Mouse (Mus musculus) G1E (cell line): ENCODE data around the gene Gm49321. TPM values are rescaled to one million over a fixed set of nuclear protein-coding genes. Genes with fewer than 3 reads are reported as not detected.

ENCODE experiments used
- ATAC-seq: 2 replicates; pipeline ENCODE4 v1.8.0; 2016; ENCODE audit warnings: mild to moderate bottlenecking; ENCODE audit not compliant: insufficient number of reproducible peaks, poor library complexity, low FRiP score, severe bottlenecking; ENCODE audit errors: extremely low read depth
- DNase-seq: peaks from one replicate; pipeline ENCODE4 v3.0.0; 2012; ENCODE audit warnings: low spot score
- H3K27me3 ChIP-seq: 2 replicates; pipeline ENCODE4 v1.6.1; 2012; ENCODE audit warnings: mild to moderate bottlenecking, low read length, inconsistent platforms; ENCODE audit not compliant: insufficient read depth
- H3K36me3 ChIP-seq: replicated peaks from 2 replicates; pipeline ENCODE3; 2012; ENCODE audit warnings: mild to moderate bottlenecking, inconsistent platforms
- H3K4me1 ChIP-seq: 2 replicates; pipeline ENCODE4 v1.6.1; 2012; ENCODE audit warnings: low read depth, low read length, inconsistent platforms, mixed read lengths; ENCODE audit not compliant: insufficient read depth
- H3K4me3 ChIP-seq: 2 replicates; pipeline ENCODE4 v1.5.1; 2012; ENCODE audit warnings: low read depth, mild to moderate bottlenecking, inconsistent platforms, low read length, moderate library complexity, mixed read lengths
- H3K9me3 ChIP-seq: replicated peaks from 2 replicates; pipeline ENCODE4 v1.6.1; 2012; ENCODE audit warnings: inconsistent platforms
- CTCF ChIP-seq: IDR thresholded peaks from 2 replicates; pipeline ENCODE4 v1.5.1; 2012; ENCODE audit warnings: low read depth, low read length, inconsistent platforms, mixed read lengths
- GATA1 ChIP-seq: IDR thresholded peaks from 2 replicates; pipeline ENCODE4 v1.6.1; 2012; ENCODE audit warnings: borderline replicate concordance, low read length, inconsistent platforms, mixed read lengths
- GATA2 ChIP-seq: IDR thresholded peaks from 2 replicates; pipeline ENCODE4 v1.6.1; 2012; ENCODE audit warnings: low read depth, low read length, inconsistent platforms, borderline replicate concordance
- POLR2AphosphoS5 ChIP-seq: IDR thresholded peaks from 2 replicates; pipeline ENCODE4 v1.6.1; 2012; ENCODE audit warnings: low read depth, low read length, inconsistent platforms; ENCODE audit not compliant: insufficient replicate concordance
- TAL1 ChIP-seq: conservative IDR thresholded peaks from 2 replicates; pipeline ENCODE4 v1.6.1; 2012; ENCODE audit warnings: low read depth, low read length, inconsistent platforms, mixed read lengths
- polyA plus RNA-seq: library from polyadenylated mRNA; stranded (reverse); fragments of >175 nt; gene quantifications from 2 replicates; pipeline ENCODE4 v1.2.3, GENCODE M21; 2012
- total RNA-seq, 2 experiments: library from RNA; stranded (forward) in 1 of 2; stranded (reverse) in 1 of 2; fragments of 200-1000 nt in 1 of 2; fragments of >200 nt in 1 of 2; fragmentation: Nextera tagmentation in 1 of 2; gene quantifications; 2 replicates each; pipeline ENCODE4 v1.2.3; 2014 to 2017

The Gm49321 gene
- total and polyA plus RNA-seq, 3 experiments = 6.7 TPM; not detected in 2

DNA sequence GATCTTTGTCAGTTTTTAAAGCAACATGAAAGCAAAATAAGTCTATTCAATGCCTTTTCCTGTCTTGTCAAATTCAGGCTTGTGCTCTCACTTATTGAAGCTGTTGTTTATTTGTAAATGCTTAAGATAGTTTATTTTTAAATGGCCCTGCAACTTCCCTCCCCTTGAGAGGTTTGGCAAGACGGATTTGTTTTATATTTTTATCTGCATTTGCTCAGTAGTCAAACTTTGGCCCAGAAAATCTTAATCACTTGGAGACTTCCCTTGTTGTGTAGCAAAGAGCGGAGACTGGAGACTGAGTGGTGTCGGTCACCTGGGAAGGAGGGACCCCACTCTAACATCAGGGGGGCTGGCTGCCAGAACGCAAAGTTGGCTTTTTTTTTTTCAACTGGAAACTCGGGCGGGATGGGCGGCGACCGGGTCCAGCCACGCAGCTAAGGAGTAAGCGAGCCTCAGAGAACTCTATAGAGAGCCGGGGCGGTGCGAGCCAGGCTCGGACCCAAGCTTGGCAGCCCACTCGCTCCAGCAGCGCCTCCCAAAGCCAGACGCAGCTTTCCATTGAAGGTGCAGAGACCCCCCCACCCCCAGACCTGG is 30.3 kb upstream of the Gm49321 start:
- H3K9me3 ChIP-seq = no peaks in the 10 kb centered on the region
- DNase-seq (no peak), ATAC-seq (no peak)
- H3K36me3 ChIP-seq = no peaks in the 10 kb centered on the region
- peaks cover 26% of the 10 kb centered on the region for H3K4me1 ChIP-seq
- peak overlapping the region; percentile 83 for H3K4me3 ChIP-seq
- peaks cover 17% of the 10 kb centered on the region for H3K27me3 ChIP-seq
- TF ChIP-seq POLR2AphosphoS5 (no peak), TAL1 (no peak), CTCF (no peak), GATA1 (no peak), GATA2 (no peak)

DNA sequence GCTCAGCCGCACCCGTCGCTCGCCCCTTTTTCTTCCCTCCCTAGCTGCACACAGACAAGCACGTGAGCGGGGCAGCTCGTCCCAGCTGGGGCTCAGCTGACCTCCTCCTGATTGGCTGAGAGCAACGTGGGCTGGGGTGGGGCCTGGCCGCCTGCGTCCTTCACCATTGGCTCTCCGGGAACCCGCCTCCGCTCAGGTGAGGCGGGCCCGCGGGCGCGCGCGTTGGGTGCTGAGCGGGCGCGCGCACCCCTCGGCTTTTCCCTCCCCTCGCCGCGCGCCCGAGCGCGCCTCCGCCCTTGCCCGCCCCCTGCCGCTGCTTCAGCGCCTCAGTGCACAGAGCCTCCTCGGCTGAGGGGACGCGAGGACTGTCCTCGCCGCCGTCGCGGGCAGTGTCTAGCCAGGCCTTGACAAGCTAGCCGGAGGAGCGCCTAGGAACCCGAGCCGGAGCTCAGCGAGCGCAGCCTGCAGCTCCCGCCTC is 29.7 kb upstream of the Gm49321 start:
- Histone ChIP-seq H3K27me3 (peaks cover 15% of the 10 kb centered on the region), H3K4me1 (peaks cover 25% of the 10 kb centered on the region), H3K36me3 (no peaks in the 10 kb centered on the region), H3K4me3 (peak overlapping the region; percentile 83), H3K9me3 (no peaks in the 10 kb centered on the region)
- peak; percentile 99 for DNase-seq
- TF ChIP-seq CTCF = no peak
- no peak for TF ChIP-seq POLR2AphosphoS5
- TF ChIP-seq GATA2 = no peak
- no peak for TF ChIP-seq GATA1
- no peak for TF ChIP-seq TAL1
- ATAC-seq = peak; percentile 98

DNA sequence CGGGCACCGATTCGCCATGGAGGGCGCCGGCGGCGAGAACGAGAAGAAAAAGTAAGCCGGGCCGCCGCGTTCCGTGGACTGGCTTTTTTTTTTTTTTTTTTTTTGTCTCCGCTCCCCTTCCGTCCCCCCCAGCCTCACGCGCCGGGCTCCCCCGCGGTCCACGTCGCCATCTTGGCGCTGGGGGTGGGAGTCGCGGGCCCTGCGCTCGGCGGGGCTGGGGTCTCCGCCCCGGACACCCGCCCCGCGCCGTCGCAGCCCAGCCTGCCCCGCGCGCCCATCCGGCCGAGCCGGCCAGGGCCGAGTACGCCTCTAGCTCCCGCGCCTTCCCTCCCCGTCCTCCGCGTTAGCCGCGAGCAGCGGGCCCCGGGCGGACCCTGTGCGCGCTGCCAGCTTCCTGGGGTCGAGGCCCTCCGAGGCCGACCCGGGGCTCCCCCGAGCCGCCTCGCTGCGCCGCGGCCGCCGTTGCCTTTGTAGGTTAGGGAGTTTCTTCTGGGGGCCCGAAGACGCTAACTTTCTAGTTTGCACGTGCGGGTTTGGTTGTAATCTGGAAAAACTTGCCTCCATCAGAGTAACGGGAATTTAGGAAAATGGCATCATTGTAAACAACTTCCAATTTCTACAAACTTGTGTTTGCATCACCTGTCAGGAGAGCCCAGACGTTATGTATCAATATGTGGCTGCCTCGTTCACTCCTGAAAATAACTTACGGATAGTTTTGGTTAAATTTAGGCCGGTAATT is 29.0 kb upstream of the Gm49321 start:
- peak; percentile 62 for DNase-seq
- Histone ChIP-seq H3K36me3 (no peaks in the 10 kb centered on the region), H3K4me3 (peak overlapping the region; percentile 83), H3K4me1 (peaks cover 25% of the 10 kb centered on the region), H3K9me3 (no peaks in the 10 kb centered on the region), H3K27me3 (peaks cover 12% of the 10 kb centered on the region)
- no peak for ATAC-seq
- TF ChIP-seq TAL1 = no peak
- TF ChIP-seq POLR2AphosphoS5 = no peak
- TF ChIP-seq GATA2 = no peak
- TF ChIP-seq CTCF = no peak
- no peak for TF ChIP-seq GATA1

DNA sequence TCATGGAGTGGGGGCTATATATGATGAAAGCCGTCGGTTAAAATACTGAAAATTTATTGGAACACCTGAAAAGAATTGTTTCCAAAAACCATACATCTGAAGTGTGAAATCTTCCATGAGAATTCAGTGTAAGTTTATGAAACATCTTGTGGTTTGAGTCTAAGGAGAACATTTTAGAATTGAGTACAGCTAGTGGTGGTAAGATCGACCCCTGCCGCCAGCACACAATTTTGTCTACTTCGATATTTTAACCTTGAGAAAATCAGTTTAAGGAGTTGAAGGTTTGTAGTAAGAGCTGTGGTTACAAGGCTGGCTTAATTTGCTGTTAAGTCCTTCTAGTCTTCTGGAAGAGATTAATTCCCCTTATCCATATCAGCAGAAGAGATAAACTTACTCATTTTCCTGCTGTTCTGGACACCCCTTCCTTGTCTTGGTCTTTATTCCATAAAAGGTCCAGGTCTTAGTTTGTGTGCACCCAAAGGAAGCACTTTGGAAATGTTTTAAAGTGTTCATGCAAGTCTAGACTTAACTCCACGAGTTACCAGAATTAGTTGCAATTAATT is 28.4 kb upstream of the Gm49321 start:
- ATAC-seq = no peak
- DNase-seq = no peak
- H3K4me1 ChIP-seq = peaks cover 23% of the 10 kb centered on the region

DNA sequence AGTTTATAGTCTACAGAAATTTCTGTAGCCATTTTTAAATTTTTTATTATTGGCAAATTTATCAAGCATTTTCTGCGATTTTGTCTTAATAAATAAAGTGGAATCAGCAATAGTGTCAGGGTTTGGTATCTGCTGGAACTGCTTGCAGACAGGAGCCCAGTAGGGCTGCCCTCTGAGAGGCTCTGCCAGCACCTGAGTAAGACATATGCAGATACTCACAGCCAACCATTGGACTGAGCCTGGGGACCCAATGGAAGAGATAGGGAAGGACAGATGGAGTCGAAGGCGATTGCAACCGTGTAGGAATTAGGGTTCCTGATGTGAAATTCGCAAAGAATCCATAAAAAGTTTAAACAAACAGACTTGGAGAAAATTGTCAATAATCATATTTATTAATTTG is 19.0 kb upstream of the Gm49321 start:
- Histone ChIP-seq H3K4me1 (no peaks in the 10 kb centered on the region), H3K36me3 (no peaks in the 10 kb centered on the region), H3K4me3 (no peak overlapping the region), H3K9me3 (no peaks in the 10 kb centered on the region), H3K27me3 (no peaks in the 10 kb centered on the region)
- TF ChIP-seq CTCF (no peak), GATA1 (no peak), POLR2AphosphoS5 (no peak), TAL1 (no peak), GATA2 (no peak)
- ATAC-seq (no peak), DNase-seq (no peak)

More for the DNA sequence above, 28.4 kb upstream of the Gm49321 start:
- Histone ChIP-seq H3K36me3 (no peaks in the 10 kb centered on the region), H3K27me3 (peaks cover 6% of the 10 kb centered on the region), H3K4me3 (peak overlapping the region; percentile 83), H3K9me3 (no peaks in the 10 kb centered on the region)
- TF ChIP-seq GATA1 = no peak

DNA sequence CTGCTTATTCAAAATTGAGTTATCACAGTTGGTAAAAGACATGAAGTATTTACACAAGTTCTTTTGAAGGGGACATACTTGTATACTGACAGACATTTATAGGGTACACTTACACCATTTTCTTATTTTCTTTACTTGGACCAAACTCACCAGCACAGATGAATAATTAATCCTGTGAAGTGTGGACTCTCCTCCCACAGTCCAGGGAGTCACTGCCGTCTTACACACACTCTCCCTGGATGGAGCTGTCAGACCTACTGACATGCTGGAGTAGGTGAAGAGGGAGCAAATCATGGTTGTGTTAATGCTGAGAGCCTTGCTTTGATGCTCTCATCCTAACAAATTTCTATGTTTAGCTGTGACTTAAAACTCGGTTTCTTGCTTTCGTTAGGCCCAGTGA is 7.2 kb upstream of the Gm49321 start:
- Histone ChIP-seq H3K27me3 (no peaks in the 10 kb centered on the region), H3K9me3 (no peaks in the 10 kb centered on the region), H3K4me1 (no peaks in the 10 kb centered on the region), H3K4me3 (no peak overlapping the region), H3K36me3 (peaks cover 65% of the 10 kb centered on the region)
- ATAC-seq (no peak), DNase-seq (no peak)
- no peak for TF ChIP-seq CTCF
- TF ChIP-seq POLR2AphosphoS5 = no peak
- TF ChIP-seq TAL1 = no peak

DNA sequence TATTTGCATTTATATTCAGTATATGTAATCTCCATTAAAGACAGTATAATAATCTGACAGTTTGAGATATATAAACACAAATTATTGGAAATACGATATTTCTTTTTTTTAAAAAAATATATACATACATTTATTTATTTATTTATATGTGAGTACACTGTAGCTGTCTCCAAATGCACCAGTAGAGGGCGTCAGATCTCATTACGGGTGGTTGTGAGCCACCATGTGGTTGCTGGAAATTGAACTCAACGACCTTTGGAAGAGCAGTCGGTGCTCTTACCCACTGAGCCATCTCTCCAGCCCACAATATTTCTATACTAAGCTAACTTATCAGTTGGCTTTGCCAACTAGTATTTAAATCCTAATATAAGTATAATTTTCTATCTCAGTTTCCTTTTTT is 6.2 kb upstream of the Gm49321 start:
- H3K27me3 ChIP-seq = no peaks in the 10 kb centered on the region
- H3K4me1 ChIP-seq = no peaks in the 10 kb centered on the region
- no peak overlapping the region for H3K4me3 ChIP-seq
- peaks cover 72% of the 10 kb centered on the region for H3K36me3 ChIP-seq
- DNase-seq (no peak), ATAC-seq (no peak)
- no peaks in the 10 kb centered on the region for H3K9me3 ChIP-seq
- no peak for TF ChIP-seq GATA1
- TF ChIP-seq POLR2AphosphoS5 = no peak
- no peak for TF ChIP-seq TAL1
- no peak for TF ChIP-seq GATA2
- TF ChIP-seq CTCF = no peak
